Mouse (Mus musculus) cerebral cortex, adult 2 months (tissue): ENCODE results near the gene Ly86.

Source experiments
- WGBS: fragments of 180-500 bp; shearing (Covaris S2); methylation state at CpG from one replicate; pipeline ENCODE4 v1.1.7; 2018; 5-methylcytosine and 5-hydroxymethylcytosine counted together

Ly86 gene

GRCm38 (mm10) chr13:37429661-37430271 lies 84.8 kb downstream of the Ly86 start:
- WGBS, result 78% methylated on average over 8 of the region's 8 CpGs

- 79% methylated on average over 2 of the region's 2 CpGs for WGBS
Measured at GRCm38 (mm10) chr13:37431707-37432106, 86.7 kb downstream of the Ly86 start.

GRCm38 (mm10) chr13:37432653-37433052 lies 87.6 kb downstream of the Ly86 start:
- WGBS, result 52% methylated on average over 4 of the region's 4 CpGs

GRCm38 (mm10) chr13:37433142-37433541 lies 88.1 kb downstream of the Ly86 start:
- 62% methylated on average over 3 of the region's 3 CpGs for WGBS

- 3% methylated on average over 3 of the region's 3 CpGs for WGBS
Measured at GRCm38 (mm10) chr13:37433730-37434129, 88.7 kb downstream of the Ly86 start.

- WGBS, result 1% methylated on average over 19 of the region's 19 CpGs
Measured at GRCm38 (mm10) chr13:37434137-37434772, 89.2 kb downstream of the Ly86 start.

- WGBS, result 23% methylated on average over 9 of the region's 9 CpGs
Measured at GRCm38 (mm10) chr13:37434841-37435240, 89.8 kb downstream of the Ly86 start.

- 47% methylated on average over 18 of the region's 18 CpGs for WGBS
Measured at GRCm38 (mm10) chr13:37436267-37437013, 91.4 kb downstream of the Ly86 start.

- 88% methylated on average over 4 of the region's 4 CpGs for WGBS
Measured at GRCm38 (mm10) chr13:37438788-37439187, 93.8 kb downstream of the Ly86 start.

- WGBS, result 75% methylated on average over 7 of the region's 7 CpGs
Measured at GRCm38 (mm10) chr13:37439477-37439876, 94.5 kb downstream of the Ly86 start.

- 86% methylated on average over 8 of the region's 8 CpGs for WGBS
Measured at GRCm38 (mm10) chr13:37439941-37440340, 94.9 kb downstream of the Ly86 start.

- 65% methylated on average over 11 of the region's 11 CpGs for WGBS
Measured at GRCm38 (mm10) chr13:37440593-37441307, 95.7 kb downstream of the Ly86 start.

- WGBS, result 72% methylated on average over 4 of the region's 4 CpGs
Measured at GRCm38 (mm10) chr13:37442058-37442457, 97.0 kb downstream of the Ly86 start.

- WGBS, result 75% methylated on average over 7 of the region's 7 CpGs
Measured at GRCm38 (mm10) chr13:37442531-37442930, 97.5 kb downstream of the Ly86 start.

- WGBS, result 79% methylated on average over 16 of the region's 16 CpGs
Measured at GRCm38 (mm10) chr13:37446699-37447258, 101.8 kb downstream of the Ly86 start.

GRCm38 (mm10) chr13:37451021-37451420 lies 106.0 kb downstream of the Ly86 start:
- 90% methylated on average over 5 of the region's 5 CpGs for WGBS

- 41% methylated on average over 3 of the region's 3 CpGs for WGBS
Measured at GRCm38 (mm10) chr13:37451471-37451870, 106.5 kb downstream of the Ly86 start.

- 6% methylated on average over 22 of the region's 22 CpGs for WGBS
Measured at GRCm38 (mm10) chr13:37452022-37452941, 107.3 kb downstream of the Ly86 start.

- 8% methylated on average over 13 of the region's 13 CpGs for WGBS
Measured at GRCm38 (mm10) chr13:37453203-37453602, 108.2 kb downstream of the Ly86 start.

GRCm38 (mm10) chr13:37454356-37454755 lies 109.3 kb downstream of the Ly86 start:
- WGBS, result 81% methylated on average over 6 of the region's 6 CpGs

- WGBS, result 82% methylated on average over 3 of the region's 3 CpGs
Measured at GRCm38 (mm10) chr13:37455561-37455960, 110.6 kb downstream of the Ly86 start.
